Mouse (Mus musculus): ENCODE data around the gene Rbfox1.
A peak's percentile ranks its signal among the peaks of the same experiment; 100 is the strongest.

Gene Rbfox1

DNA sequence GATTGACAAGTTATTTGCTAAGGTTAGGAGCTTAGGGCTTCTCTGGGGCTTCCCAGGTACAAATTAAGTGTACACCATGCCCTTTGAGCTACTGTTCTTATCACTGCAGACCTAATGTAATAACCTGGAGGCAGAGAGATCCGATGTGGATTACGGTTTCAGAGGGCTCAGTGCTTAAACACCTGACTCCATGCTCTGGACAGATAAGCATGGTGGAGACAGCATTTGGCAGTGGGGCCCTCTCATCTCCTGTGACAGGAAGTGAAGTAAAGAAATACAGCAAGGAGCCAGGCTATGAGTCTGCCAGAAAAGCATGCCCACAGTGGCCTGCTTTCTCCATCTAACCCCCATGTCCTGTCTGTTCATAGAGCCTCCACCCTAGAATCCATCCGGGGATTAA, 213.0 kb downstream of the Rbfox1 start:
- DNase-seq = no peak

DNA sequence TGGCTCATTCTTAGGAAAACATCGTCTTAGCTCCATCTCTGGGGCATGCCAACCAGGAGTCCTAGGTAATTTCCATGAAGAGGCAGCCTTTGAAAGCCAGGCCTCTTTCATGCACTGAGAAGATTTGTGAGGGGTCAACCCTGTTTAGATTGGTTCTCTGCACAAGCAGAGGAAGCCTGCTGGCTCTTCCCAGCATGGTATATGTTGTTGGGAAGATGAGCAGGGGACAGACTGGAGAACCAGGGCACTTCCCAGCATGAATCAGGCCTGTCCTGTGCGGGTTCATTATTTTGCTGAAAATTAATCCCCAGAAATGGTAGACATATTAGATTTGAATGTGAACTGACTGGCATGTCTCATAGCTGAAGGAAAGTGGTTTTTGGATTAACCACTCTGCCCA, 214.4 kb downstream of the Rbfox1 start:
- DNase-seq = peak; percentile 53

DNA sequence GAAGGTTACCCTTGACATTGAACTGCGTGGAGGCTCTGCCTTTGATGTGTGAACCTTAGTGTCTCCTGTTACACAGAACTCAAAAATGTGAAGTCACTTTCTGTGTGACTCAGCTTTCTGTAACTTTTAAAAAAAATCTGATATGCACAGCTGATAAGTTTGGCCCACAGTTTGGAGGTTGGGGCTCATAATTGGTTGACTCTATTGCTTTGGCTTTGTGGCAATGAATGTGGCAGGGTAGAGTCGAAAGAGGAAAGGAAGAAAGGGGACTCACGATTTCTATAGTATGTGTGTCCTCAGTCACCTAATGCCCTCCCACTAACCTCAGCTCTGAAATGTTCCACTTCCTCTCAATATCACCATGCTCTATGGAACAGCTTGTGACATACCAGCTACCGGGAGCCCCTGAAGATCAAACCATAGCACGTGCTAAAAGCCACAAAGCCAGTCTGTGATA, 215.3 kb downstream of the Rbfox1 start:
- DNase-seq = no peak

DNA sequence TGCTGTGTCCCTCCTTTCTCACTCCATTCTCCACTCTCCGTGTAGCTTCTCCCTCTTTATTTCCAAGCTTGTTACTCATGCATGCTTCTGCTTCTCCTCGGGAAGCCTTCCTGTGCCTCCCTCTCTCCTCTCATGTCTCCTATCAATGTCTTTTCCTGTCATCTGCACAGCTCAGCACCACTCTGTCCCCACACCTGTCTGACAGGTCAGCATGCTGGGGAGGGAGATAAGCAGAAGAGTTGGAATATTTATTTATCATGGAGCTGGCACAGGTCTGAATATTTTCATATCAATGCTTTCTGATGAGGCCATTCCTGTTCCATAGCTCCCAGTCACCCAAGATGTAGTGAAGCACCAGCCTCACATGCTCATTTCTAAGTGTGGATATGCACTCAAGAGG, 218.6 kb downstream of the Rbfox1 start:
- DNase-seq = no peak

DNA sequence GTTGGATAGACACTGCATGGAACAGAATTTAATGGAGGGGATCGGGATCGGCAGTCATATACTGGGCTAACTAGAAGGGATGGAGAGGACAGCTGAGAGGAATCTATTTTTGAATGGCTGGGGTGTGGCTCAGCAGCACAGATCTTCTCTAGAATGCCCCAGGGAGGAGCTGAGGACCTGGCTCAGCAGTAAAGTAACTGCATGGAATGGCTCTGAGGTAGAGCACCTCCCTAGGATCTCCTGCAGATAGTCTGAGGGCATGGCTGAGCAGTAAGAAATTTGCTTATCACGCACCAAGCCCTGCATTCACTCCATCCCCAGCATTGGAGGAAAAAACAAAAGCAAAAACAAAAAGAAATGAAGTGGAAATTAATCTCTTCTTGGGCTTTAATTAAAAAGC, 225.0 kb downstream of the Rbfox1 start:
- DNase-seq = no peak

DNA sequence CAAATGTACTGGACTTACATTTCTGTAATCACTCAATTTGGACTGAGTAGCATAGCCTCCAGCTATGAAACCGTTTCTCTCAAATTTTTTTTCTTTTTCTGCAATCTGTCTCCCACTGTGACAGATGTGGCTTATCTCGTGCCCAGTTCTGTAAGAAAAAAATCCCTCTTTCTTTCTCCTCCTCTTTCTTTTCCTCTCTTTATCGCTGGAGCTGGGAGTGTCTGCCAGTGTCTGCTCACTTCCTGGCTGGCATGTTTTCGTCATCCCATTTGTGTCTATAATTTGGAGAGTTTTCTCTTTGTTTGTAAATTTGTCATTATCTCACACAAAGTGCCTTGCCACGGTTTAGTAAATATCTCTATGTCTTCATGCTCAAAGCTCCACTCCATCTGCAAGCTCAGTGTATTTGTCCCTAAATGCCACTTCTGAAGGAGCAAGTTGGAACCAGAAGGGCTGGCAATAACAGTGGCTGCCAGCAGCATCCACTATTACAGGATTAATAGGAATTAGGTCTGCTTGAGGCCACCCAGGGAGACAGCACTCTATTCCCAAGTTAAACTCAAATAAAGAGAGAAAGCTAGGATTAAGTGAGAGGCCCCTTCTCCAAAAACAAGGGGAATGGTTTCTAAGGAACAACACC, 228.8 kb downstream of the Rbfox1 start:
- DNase-seq = no peak

DNA sequence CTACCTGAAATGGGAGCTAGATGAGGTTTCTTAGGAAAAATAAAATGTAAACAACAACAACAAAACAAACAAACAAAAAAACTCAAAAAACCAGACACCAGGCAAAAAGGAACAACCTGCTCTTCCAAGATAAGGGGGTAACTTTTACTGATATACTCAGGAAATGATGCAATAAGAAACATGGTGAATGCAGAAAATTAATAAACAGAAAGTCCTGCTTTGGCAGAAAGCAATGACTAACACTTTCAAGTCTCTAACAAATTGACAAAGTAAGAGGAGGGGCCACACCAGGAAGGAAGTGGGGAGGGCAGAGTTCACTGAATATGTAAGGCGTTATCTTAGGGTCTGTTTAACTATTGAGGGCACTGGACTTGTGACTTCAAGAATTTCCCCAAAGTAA, 234.3 kb downstream of the Rbfox1 start:
- no peak for DNase-seq

DNA sequence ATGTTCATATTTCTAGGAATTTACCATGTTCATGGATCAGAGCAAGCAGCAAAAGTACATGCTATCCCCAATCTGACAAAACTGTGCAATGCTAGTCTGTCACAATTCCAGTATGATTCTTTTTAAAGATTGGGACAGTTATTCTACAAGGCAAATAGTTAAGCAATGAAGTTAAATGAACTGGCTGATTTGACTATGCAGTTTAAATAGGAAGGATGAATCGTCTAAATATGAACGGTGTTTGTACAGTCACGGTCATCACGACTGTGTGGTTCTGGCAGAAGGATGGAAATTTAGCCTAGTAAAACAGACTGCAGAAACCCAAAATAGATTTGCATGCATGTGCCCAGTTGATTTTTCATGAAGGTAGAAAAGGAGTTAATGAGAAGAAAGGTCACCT, 236.1 kb downstream of the Rbfox1 start:
- no peak for DNase-seq

DNA sequence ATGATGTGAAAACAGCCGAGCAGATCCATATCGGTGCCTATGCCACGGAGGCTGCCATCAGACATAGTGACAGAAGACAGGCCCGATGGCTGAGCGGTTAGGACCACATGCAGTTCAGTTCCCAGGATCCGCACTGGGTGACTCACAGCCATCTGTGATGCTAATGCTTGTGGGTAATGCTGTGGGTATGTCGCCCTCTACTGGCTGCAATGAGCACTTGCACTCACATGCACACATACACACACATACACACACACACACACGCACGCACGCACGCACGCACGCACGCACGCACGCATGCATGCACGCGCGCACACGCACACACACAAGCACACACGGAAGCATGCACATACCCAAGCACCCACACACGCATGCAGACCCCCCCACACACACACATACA, 237.7 kb downstream of the Rbfox1 start:
- DNase-seq = no peak

DNA sequence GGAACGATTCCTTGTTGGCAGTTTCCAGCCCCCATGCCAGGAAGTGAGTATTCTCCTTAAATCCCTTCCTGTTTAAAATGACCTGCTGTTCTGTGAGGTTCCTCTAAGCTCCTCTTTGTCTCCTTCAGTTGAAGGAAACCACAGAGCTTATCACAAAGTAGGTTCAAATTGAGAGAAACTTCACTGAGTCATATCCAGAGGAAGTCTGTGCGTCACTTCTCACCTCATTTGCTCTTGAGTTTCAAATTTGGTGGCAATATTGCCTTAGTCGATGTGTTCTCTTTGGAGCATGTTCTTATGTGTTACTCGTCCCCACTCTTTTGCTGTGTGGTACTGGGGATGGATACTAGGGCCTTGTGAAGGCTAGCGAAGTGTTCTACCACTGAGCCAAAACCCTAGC, 243.2 kb downstream of the Rbfox1 start:
- DNase-seq = no peak

DNA sequence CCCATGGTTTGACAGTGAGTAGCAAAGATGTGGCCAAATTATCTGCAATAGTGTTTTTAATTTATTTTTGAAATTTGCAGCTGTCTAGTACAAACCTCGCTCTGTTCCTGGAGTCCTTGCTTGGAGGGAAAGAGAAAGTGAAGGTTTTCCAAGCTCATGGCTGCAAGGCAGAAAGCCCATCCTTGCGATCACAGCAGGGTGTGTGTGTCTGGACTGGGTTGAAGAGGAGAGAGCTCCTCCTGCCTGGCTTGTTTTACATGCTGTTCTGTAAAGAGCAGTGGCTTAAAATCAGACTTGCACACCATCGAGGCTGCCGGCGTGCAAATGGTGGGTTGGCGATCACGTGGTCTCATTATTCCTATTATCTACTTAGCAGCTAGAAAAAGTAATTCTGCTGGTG, 249.9 kb downstream of the Rbfox1 start:
- peak; percentile 35 for DNase-seq

DNA sequence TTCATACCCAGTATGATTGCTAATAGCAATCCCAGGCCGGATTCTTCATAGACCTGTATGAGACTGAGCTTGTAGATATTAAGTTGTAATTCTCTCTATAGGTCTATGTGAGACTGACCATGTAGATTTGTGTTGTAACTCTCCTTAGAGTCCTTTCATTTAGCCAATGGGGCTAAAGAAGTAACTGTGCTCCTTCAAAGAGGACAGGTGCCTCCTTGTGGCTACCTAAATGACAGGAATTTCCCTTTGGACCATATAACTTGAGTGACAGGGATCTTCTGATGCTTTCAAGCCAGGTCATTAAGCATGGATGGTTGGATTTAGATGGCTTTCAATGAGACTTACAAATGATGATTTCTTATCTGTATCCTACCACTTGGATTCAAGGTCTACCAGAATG, 254.3 kb downstream of the Rbfox1 start:
- DNase-seq = no peak

DNA sequence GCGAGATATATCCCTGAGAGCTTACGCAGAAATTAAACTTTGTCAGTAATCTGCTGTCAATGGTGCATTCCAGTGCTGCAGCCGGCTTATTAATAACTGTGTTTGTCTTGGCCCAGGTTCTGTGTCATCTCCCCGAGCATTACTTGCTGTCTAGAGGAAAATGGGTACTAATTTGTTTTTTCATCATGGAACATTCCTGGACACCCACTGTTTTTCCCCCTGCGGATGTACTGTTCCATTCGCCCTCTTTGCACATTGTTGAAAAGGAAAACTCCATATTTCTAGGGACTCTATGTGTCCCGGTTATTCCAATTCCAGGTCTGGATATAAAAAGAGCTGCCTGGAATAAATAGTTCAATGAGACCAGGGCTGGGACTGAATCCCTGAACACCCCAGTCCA, 262.8 kb downstream of the Rbfox1 start:
- no peak for DNase-seq

DNA sequence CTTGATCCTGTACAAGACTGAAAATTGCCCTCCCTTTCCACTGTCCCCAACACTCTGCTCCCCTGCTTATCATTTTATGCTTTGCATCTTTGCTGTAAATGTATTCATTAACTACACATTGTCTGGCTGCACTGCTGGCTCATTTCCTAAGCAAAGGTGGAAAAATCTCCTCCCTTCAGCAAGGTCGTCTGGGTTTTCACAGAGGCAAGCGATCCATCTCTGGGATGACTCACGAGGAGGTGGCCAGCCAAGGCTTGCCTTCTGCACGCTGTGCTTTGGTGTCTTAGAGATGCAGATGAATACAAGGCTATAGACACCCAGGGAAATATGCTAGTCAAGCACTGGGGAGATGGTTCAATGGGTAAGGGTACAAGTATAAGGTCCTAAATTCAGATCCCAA, 264.2 kb downstream of the Rbfox1 start:
- DNase-seq = peak; percentile 25

DNA sequence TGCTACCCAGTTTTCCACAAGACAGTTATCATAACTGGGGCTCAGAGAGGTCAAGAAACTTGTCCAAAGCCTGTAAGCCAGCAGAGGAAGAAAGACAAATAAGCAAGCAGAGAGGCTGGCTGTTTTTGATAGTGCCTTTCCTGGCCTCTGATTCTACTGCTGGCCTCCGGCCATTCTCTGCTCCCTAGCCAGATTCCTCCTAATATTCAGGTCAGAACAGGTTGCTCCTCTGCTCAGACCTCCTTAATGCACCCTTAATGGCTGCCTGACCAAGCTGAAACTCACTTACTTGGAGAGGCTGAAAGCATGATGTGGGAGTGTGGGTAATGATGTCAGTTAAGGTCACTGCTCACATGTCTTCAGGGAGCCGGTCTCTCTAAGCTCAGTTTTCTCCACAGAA, 270.4 kb downstream of the Rbfox1 start:
- peak; percentile 83 for DNase-seq

DNA sequence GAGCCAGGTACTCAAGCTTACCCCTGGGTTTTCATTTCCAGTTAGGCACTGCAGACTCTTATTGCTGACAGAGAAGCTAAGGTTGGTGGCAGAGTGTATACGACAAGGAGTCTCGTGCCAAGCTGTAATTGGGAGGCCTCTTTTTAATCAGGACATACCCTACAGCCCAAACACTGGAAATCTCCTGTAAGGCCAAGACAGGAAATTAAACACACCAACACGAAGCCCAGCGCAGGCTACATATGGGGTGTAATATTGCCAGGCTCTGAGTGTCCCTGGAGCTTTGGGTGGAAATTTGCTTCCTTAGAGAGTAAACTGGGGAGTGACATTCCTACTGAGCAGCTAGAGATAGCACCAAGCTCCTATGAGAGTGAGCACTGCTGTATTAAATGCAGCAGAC, 279.3 kb downstream of the Rbfox1 start:
- no peak for DNase-seq

DNA sequence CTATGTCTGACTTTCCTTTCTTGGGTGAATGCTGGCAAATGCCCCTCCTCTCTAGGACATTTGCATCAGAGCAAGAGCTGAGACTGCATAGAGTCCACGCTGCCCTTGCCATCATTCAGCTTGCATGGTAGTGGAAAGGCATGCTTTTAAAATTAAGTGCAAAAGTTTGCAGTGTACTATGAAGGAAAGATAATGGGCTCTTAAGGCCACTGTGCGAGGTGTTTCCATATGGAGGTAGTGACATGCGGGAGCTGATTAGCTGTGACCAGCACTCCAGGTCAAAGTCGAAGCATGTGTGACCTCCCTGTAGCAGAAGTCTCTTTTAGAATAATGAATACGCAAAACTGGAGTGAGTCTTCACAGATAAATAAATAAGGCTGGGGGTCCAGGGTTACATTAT, 284.2 kb downstream of the Rbfox1 start:
- no peak for DNase-seq

DNA sequence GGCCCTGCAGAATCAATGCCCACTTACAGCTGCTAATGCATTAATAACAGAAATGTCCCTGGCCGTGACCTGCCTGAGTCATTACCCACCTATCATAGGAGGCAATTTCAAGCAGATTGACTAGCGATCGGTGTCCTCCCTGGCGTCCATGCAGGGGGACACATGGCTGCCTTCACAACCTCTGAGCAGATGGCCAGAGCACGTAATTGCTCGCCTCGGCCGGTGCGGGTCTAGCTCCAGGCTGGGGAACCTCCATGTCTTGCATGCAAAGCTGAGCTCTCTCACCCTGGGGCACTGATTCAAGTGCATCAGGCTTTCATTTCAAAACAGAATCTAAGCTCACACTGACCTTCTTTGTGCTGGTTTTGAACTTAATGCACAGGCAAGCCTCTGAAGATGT, 295.7 kb downstream of the Rbfox1 start:
- peak; percentile 36 for DNase-seq

DNA sequence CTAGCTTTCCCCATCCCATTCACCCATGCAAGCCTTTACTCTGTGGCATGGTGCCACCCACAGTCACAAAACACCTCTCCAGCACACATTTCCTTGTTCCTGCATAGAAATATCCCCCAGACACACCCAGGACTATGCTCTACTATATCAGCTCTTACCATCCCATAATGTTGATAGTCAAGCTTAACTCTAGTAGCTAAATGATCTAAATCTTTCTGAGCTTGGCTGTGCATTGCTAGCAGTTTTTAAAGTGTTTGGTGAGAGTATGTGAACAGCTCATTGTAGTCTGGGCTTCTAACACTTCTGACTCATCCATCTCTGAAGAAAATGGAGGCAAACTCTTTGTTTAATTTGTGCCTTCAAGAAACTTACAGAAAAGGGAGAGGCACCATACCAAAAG, 297.2 kb downstream of the Rbfox1 start:
- no peak for DNase-seq

DNA sequence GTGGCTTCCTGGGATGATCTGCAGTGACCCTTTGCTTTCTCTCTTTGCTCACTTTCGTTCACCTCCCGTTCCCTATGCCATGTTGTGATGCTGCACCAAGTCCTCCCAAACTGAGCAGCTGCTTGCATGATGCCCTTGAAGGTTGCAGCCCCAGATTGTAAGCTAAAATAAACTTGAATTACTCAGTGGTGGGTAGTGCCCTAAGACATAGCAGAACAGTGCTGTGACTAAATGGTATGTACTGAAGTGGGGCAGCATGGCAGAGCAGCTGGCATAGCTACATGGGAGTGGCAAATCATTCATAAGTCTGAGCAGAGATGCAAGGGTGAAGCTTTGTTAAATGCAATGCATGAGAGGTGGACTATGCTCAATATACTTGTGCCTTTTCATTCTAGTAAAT, 307.2 kb downstream of the Rbfox1 start:
- no peak for DNase-seq

DNA sequence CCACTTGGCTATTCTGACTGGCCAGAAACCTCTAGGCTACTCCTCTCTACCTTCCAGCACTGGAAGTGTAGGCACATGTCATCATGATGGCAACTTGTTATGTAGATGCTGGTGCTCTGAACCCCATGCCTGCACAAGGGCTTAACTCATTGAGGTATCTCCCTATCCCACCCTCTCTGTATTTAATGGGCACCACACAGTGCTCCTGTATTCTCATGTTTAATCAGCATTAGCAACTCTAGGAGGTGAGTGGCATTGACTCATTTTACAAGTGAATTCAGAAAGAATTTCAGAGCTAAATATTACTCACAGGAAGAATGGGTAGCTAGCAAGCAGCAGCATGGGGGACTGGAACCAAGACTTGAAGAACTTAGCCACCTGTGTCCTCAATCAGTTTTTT, 321.3 kb downstream of the Rbfox1 start:
- DNase-seq = no peak

DNA sequence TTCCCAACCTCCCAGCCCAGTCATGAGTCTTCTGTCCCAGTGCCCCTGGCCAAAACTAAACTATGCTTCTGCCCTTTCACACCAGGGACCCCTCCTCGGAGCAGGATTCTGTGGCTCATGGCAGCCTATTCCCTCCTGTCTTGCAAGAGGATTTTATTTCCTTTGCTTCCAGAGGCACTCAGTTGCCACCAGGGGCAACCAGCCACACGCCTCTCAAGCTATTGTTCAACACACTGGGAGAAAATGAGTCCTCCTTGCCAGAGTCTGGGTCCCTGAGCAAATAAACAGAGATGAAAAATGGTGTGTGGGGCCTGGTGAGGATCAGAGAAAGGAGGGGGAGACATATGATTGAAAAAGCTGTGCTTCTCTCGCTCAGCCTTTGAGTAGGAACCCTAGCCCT, 327.8 kb downstream of the Rbfox1 start:
- DNase-seq = no peak

DNA sequence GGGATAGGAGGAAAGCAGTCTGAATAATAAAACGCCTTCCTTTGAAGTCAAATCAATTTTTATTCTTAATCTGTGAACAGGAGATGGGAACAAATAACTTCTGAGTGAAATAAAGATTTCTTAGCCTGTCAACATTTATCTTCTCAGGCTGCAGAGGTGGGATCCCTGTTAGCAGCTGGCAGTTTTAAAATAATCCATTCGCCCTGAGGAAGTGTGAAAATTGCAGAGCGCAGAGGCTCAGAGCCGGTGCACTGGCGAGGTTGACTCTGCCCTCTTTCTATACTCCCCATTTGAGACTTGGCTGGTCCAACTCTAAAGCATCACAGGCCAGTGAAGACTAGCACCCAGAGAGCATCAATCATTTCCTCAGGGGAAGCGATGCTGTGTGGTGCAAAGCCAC, 342.3 kb downstream of the Rbfox1 start:
- DNase-seq = no peak

DNA sequence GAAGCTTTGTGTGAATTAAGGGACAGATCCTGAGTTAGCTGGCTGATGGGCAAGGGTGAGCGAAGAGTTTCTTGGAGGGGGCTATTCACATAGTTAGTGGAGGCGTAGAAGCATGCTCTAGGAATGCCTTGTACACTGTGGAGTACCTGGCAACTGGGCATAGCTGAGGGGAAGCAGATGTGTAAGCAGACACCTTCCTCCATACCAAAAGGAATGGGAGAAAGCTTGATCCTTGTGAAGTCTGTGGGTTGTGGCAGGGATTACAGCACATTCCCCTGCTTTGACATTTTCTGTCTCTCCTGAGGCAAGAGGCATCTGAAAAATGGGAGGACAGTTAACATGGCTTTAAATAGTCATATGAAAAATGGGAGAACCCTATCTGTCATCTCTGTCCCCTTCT, 347.8 kb downstream of the Rbfox1 start:
- no peak for DNase-seq

DNA sequence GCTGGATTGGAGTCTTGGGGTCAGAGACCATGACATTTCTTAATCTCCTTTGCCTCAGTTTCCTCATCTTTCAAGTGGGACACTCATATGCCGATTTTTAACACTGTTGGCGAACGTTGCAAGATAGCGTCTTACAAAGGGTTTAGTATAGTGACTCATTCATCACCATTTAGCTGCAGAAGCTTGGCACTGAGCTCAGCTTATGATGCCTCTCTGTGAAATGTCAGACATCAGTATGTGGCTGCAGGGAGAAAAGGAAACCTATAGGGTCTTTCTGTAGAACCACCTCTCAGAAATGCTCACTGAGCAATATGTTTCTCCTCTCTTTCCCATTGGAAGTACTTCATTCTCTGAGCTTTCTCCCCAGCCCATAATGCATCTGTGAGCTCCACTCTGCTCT, 356.2 kb downstream of the Rbfox1 start:
- DNase-seq = no peak

DNA sequence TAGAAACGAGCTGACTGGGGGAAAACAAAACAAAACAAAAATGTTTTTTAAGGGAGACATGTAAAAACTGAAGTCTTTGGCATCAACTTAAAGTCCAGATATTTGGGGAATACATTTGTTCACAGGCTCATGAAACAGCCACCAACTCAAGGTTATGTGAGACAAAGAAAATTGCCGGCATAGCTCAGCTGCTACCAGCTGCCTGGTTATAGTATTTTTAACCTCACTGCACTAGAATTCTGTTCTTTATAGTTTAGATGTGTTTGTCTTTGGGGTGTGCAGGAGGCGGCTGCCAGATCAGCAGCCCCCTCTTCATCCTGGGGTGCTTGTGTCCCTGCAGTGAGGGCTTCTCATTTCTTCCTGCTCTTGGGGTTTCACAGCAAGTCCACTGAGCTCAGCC, 357.3 kb downstream of the Rbfox1 start:
- DNase-seq = no peak

Measured in cerebellum, adult 11 months (tissue).